Mouse (Mus musculus): ENCODE results near the gene Alk.

The Alk gene

GRCm38 (mm10) chr17:72120278-72120677 is 484.1 kb downstream of the Alk start:
- DNase-seq, result no peak

GRCm38 (mm10) chr17:72118376-72118775 is 486.1 kb downstream of the Alk start:
- peak; percentile 41 to 53 for DNase-seq

GRCm38 (mm10) chr17:72115271-72115944 is 489.0 kb downstream of the Alk start:
- DNase-seq, result no peak

- no peak for DNase-seq
These were observed 492.4 kb downstream of the Alk start for GRCm38 (mm10) chr17:72112004-72112403.

GRCm38 (mm10) chr17:72111528-72111927 is 492.9 kb downstream of the Alk start:
- no peak for DNase-seq

GRCm38 (mm10) chr17:72087261-72087703 is 517.1 kb downstream of the Alk start:
- DNase-seq, result no peak

- DNase-seq, result no peak
These were observed 523.0 kb downstream of the Alk start for GRCm38 (mm10) chr17:72081396-72081795.

- DNase-seq, result no peak
These were observed 528.0 kb downstream of the Alk start for GRCm38 (mm10) chr17:72076306-72076921.

- no peak for DNase-seq
These were observed 532.6 kb downstream of the Alk start for GRCm38 (mm10) chr17:72071871-72072270.

GRCm38 (mm10) chr17:72068176-72068575 is 536.3 kb downstream of the Alk start:
- DNase-seq, result no peak

- DNase-seq, result no peak
These were observed 541.4 kb downstream of the Alk start for GRCm38 (mm10) chr17:72062978-72063377.

- no peak for DNase-seq
These were observed 545.1 kb downstream of the Alk start for GRCm38 (mm10) chr17:72059312-72059711.

- DNase-seq, result peak; percentile 35 to 59
These were observed 558.8 kb downstream of the Alk start for GRCm38 (mm10) chr17:72045671-72046070.

GRCm38 (mm10) chr17:72043667-72044390 is 560.6 kb downstream of the Alk start:
- no peak for DNase-seq

- peak; percentile 93 to 96 for DNase-seq
These were observed 561.3 kb downstream of the Alk start for GRCm38 (mm10) chr17:72043001-72043666.

- DNase-seq, result peak; percentile 31 to 33
These were observed 565.1 kb downstream of the Alk start for GRCm38 (mm10) chr17:72039176-72039948.

GRCm38 (mm10) chr17:72038371-72038770 is 566.1 kb downstream of the Alk start:
- peak in 1 of 2 experiments; percentile 12 for DNase-seq

- no peak for DNase-seq
These were observed 573.8 kb downstream of the Alk start for GRCm38 (mm10) chr17:72030672-72031071.

- no peak for DNase-seq
These were observed 581.1 kb downstream of the Alk start for GRCm38 (mm10) chr17:72023323-72023722.

GRCm38 (mm10) chr17:72021733-72022669 is 582.4 kb downstream of the Alk start:
- no peak for DNase-seq

- no peak for DNase-seq
These were observed 587.1 kb downstream of the Alk start for GRCm38 (mm10) chr17:72017329-72017728.

Data from cerebellum, postnatal 36 days (tissue).